Mouse (Mus musculus) CD8-positive naive resting alpha-beta T cell, adult 57 days (primary cell): ENCODE measurements around the gene Nmrk2. TPM values are rescaled to one million over a fixed set of nuclear protein-coding genes. Genes with fewer than 3 reads are reported as not detected.

Experiments used
- total RNA-seq: library from RNA; stranded (reverse); gene quantifications from one replicate; pipeline ENCODE4 v1.2.4, GENCODE M21; 2023

Nmrk2 gene
- 0.37 TPM for total RNA-seq

GRCm38 (mm10) chr10:81201807-81202758 is at the start of gene Nmrk2:
Gene Nmrk2 (minus strand): TSS chr10:81202051.

DNA sequence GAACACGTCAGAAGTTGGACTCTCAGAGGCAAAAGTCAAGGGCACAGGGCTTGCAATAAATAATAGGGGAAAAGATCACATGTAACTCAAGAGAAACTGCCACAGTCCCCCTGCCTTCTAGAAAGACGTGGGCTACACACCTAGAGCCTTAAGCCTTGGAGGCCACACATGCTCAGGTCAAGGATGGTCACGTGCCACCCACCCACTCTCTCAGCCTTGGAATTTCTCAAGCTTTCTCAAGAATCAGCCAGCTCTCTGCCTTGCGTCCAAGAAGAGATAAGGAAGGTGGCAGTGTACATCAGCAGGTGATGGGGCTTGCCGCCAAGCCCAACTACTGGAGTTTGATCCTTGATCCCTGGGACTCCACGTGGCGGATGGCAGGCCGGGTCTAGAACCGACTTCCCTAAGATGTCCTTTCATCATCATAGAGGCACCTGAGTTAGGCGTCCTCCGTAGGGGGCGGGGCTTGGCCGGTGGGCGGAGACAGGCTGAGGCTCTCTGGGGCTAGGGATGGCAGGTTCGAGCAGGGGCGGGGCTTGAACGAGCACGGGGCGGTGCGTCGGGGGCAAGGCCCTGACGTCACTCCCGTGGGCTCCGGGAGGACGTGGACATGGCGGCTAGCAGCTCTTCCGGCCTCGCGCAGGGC is 30.9 kb upstream of the Nmrk2 start, which contains the start of gene Zfr2:
Gene Zfr2, plus strand, starts transcription at position 576 of the 646 bp plus-strand sequence.

GRCm38 (mm10) chr10:81230438-81231332 is 28.8 kb upstream of the Nmrk2 start, which contains the start of gene Atcay:
Gene Atcay (minus strand): TSS chr10:81230833.

GRCm38 (mm10) chr10:81183805-81184204 is 18.0 kb downstream of the Nmrk2 start, which contains the start of gene 4930442H23Rik:
Gene 4930442H23Rik (minus strand): TSS chr10:81183849.

DNA sequence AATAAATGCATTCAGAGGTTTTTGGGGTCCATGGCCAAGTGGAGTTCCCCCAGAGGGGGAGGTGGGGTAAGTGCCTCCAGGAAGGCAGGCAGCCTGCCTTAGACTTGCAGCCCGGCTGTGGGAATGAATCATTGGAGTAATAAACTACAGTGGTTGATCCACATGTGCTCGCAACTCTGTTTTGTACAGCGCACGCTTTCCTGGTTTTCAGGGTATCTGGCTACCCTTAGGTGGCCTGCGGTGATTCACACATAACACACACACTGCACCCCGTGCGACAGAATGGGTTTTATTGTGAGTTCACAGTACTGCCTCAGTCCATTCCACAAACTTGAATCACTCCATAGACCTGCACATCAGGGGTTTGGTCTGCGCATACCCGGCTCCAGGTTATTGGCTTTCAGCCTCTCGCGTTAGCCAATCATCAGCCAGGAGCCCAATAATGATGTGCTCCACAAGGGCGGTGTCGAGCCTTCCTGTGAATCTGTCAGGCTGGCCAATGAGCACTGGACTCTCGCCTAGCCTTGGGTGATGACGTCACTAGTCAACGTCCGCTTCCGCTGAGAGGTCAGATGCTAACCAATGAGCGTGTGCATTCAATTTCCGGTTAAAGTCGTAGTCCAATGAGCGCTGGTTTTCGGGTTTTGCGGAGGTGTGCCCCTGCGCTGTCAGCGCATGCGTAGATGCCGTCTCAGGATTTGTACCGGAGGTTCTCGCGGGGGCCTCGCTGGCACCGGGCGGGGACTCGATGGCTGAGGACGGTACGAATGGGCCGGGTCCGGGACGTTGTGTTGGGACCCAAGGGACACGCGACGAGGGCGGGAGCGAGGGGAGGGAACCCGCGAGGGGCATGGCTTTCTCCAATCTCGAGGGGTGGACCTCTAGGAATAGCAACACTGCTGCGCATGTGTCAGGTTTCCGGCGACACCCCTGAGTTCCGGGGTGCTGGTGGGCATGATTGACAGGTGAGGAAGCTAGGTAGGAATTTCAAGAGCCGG is 19.2 kb downstream of the Nmrk2 start, which contains the start of gene Dapk3:
Gene Dapk3, plus strand, starts transcription at position 670 of the 998 bp plus-strand sequence.

GRCm38 (mm10) chr10:81176466-81177271 is 25.2 kb downstream of the Nmrk2 start, which contains the start of gene Eef2:
Gene Eef2 (plus strand): TSS chr10:81176631.

GRCm38 (mm10) chr10:81167200-81168086 is 34.4 kb downstream of the Nmrk2 start, which contains the start of gene Pias4:
Gene Pias4 (minus strand): TSS chr10:81167923.

Other genes starting within 250 kb of the Nmrk2 start
- gene Gng7, start 187.1 kb downstream of the Nmrk2 start, total RNA-seq, result not detected
- not detected for gene Diras1, start 176.4 kb downstream of the Nmrk2 start, total RNA-seq
- gene Slc39a3, start 164.6 kb downstream of the Nmrk2 start, total RNA-seq, result 16.8 TPM
- 52.5 TPM for gene Sgta, start 141.9 kb downstream of the Nmrk2 start, total RNA-seq
- gene Thop1, start 132.0 kb downstream of the Nmrk2 start, total RNA-seq, result 11.8 TPM
- not detected for gene Creb3l3, start 103.2 kb downstream of the Nmrk2 start, total RNA-seq
- gene Map2k2, start 96.1 kb downstream of the Nmrk2 start, total RNA-seq, result 113 TPM
- gene Zbtb7a, start 66.8 kb downstream of the Nmrk2 start, total RNA-seq, result 75.4 TPM
- gene Pias4, start 34.1 kb downstream of the Nmrk2 start, total RNA-seq, result 41.2 TPM
- gene Eef2, start 25.4 kb downstream of the Nmrk2 start, total RNA-seq, result 2,569 TPM
- 63.4 TPM for gene Dapk3, start 19.0 kb downstream of the Nmrk2 start, total RNA-seq
- gene 4930442H23Rik, start 18.2 kb downstream of the Nmrk2 start, total RNA-seq, result not detected
- gene Atcay, start 28.8 kb upstream of the Nmrk2 start, total RNA-seq, result 0.12 TPM
- gene Zfr2, start 31.1 kb upstream of the Nmrk2 start, total RNA-seq, result 6.8 TPM
- 21.5 TPM for gene Matk, start 50.9 kb upstream of the Nmrk2 start, total RNA-seq
- gene Mrpl54, start 64.9 kb upstream of the Nmrk2 start, total RNA-seq, result 123 TPM
- 27.2 TPM for gene Apba3, start 64.9 kb upstream of the Nmrk2 start, total RNA-seq
- 4.8 TPM for gene Tjp3, start 89.5 kb upstream of the Nmrk2 start, total RNA-seq
- 106 TPM for gene Pip5k1c, start 90.9 kb upstream of the Nmrk2 start, total RNA-seq
- gene Cactin, start 119.1 kb upstream of the Nmrk2 start, total RNA-seq, result 48.0 TPM
- 39.9 TPM for gene Tbxa2r, start 126.7 kb upstream of the Nmrk2 start, total RNA-seq
- not detected for gene Gipc3, start 141.2 kb upstream of the Nmrk2 start, total RNA-seq
- gene Hmg20b, start 148.4 kb upstream of the Nmrk2 start, total RNA-seq, result 41.6 TPM
- 4.8 TPM for gene Mfsd12, start 155.4 kb upstream of the Nmrk2 start, total RNA-seq
- gene 4930404N11Rik, start 163.8 kb upstream of the Nmrk2 start, total RNA-seq, result 5.7 TPM
- gene Fzr1, start 176.5 kb upstream of the Nmrk2 start, total RNA-seq, result 30.6 TPM
- 44.9 TPM for gene Dohh, start 182.4 kb upstream of the Nmrk2 start, total RNA-seq
- gene Gm48551, start 182.4 kb upstream of the Nmrk2 start, total RNA-seq, result 5.8 TPM
- 4.2 TPM for gene Gm48552, start 187.0 kb upstream of the Nmrk2 start, total RNA-seq
- 5.3 TPM for gene Smim24, start 191.0 kb upstream of the Nmrk2 start, total RNA-seq